Mouse (Mus musculus): ENCODE data around the gene Smad9.
"Not testable (repeated sequence)": the region's sequence is repeated elsewhere in the genome, so short reads cannot be mapped to it uniquely, and the experiment has no call there.

Gene Smad9

DNA sequence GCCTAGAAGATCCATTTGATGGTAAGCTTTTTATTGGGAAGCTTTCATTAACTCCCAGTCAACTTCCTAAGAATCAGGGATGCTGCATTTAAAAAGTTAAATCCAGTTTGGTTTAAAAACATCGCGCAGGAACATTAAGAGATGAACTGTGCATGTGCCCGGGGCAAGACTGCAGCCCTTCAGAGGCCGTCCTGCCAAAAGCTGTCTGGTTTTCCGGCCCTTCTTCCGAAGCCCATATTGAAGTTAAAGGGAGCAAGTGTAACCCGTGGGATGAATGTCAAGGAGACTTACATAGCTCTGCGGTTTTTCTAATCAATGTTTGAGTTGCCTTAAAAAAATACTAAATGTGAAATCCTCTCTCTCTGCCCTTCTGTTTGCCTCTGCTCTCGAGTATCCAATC lies 3.8 kb downstream of the Smad9 start:
- DNase-seq, result no peak

DNA sequence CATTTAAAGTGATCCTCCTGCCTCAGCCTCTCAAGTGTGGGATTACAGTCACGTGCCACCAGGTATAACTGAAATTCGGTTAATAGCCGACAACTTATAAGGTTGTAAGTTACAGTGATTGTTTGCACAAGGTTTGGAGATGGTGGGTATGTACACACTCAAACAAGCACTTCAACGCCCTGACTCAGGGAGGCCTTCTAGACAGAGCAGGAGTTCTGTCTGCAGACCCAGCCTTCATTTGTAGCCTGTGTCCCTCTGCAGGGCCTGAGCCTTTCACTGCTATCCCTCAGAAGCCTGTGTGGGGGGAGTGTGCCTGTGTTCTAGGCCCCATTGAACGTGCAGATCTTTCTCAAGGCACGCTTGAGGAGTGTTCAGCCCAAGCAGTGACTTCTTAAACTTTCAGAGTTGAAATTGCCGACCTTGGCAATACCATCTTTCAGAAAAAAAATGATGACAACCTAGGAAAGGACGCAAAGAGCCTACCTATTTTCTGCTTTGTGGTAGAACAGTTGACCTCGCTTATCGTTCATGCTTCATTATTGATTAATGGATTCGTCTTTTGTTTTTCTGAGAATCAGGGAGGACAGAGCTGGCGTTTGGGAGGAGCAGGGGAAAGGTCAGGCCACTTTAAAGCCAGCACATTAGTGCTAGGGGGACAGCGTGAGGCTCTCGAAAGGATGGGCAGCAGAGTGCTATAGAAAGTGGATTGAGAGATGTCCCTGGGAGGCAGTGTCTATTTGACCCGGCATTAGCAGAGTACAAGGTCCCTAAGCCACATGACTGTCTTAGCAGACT lies 5.1 kb downstream of the Smad9 start:
- DNase-seq, result no peak

DNA sequence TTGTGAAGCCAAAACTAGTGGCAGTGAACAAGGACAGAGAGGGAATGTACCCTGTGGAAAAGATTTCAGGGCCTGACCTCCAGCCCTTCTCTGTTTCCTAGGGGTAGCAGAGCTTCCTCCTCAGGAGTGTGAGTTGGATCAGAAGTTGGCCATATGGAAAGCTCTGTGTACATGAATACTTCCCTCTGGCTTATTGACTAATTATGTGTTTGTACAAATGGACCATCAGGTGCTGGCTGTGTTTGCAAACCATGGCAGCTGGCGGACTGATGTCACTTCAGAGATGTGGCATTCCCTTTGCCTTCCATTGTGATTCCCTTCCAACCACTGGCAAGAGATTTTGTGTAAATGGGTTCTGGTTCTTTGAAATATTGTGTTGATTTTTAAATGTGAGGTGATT lies 5.9 kb downstream of the Smad9 start:
- no peak for DNase-seq

DNA sequence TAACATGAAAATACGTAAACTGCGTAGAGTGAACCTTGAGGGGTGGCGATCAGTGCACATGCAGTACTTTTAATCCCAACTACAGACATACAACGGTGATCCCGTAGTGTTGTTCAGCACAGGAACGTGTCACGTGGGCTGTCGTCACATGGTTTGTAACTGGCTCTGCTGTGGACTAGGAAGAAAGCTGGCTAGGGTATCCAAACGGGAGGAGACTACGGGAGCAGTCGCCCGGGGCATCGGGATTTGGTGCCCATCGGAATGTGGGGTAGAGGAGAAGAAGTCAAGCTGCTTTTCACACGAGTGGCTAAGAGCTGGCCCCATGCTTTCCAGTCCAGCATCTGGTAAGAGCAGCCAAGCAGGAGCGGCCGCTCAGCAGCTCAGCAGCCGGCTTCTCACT lies 9.0 kb downstream of the Smad9 start:
- peak; percentile 48 for DNase-seq

DNA sequence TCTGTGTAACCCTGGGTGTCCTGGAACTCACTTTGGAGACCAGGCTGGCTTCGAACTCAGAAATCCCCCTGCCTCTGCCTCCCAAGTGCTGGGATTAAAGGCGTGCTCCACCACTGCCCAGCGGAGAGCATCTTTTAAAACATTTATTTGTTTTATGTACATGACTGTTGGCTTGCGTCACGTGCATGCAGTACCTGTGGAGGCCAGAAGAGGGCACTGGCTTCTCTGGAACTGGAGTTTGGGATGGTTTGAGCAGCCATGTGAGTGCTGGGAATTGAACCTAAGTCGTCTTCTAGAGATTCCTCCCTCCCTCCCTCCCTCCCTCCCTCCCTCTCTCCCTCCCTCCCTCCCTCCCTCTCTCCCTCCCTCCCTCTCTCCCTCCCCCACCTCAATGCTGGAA lies 10.1 kb downstream of the Smad9 start:
- not testable (repeated sequence) for DNase-seq

DNA sequence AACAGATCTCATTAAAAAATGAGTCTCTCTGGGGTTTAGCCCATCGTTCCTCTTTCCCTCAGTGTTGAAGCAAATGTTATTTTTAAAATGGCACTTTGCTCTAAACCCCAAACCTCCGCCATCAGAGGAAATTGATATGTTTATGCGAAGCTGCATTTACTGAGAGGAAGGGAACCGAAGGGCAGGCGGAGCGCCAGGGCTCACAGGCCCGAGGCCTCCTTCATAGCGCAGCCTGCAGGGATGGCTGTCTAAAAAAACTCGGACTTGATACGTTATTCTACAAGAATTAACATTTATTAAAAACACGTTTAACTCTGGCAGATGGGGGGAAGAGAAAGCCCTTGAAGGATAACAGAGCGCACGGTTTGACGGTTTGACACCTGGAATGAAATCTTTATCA lies 10.7 kb downstream of the Smad9 start:
- no peak for DNase-seq

DNA sequence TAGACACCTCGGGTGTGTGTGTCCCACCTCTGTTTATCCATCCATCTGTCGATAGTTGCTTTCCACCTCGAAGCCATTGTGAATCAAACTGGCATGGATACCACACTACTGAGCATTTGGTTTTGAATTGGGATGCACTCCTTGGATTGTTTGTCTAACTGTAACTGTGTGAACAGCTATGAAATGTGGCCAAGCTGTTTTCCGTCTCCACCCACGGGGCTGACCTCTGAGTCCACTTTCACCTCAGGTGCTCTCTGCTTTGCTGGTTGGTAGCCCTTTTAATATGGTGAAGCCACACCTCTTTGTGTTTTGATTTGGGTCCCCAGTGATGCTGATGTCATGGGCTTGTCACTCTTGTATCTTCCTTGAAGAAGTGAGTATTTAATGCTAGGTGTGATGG lies 11.4 kb downstream of the Smad9 start:
- no peak for DNase-seq

DNA sequence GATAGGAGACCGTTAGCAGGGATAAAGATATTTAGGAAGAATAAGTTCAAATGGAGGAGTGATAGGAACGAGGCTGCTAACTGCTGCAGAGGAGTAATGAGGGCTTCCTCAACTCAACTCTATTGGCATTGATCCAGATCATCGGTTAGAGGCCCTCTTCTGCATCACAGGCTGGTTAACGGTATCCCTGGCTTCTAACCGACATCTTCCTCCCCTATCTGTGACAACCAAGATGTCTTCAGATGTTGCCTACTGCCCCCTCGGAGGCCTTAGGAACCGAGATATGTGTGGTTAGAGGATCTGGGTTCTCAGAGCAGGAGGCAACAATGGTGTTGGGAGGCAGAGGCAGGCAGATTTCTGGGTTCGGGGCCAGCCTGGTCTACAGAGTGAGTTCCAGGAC lies 13.2 kb downstream of the Smad9 start:
- no peak for DNase-seq

DNA sequence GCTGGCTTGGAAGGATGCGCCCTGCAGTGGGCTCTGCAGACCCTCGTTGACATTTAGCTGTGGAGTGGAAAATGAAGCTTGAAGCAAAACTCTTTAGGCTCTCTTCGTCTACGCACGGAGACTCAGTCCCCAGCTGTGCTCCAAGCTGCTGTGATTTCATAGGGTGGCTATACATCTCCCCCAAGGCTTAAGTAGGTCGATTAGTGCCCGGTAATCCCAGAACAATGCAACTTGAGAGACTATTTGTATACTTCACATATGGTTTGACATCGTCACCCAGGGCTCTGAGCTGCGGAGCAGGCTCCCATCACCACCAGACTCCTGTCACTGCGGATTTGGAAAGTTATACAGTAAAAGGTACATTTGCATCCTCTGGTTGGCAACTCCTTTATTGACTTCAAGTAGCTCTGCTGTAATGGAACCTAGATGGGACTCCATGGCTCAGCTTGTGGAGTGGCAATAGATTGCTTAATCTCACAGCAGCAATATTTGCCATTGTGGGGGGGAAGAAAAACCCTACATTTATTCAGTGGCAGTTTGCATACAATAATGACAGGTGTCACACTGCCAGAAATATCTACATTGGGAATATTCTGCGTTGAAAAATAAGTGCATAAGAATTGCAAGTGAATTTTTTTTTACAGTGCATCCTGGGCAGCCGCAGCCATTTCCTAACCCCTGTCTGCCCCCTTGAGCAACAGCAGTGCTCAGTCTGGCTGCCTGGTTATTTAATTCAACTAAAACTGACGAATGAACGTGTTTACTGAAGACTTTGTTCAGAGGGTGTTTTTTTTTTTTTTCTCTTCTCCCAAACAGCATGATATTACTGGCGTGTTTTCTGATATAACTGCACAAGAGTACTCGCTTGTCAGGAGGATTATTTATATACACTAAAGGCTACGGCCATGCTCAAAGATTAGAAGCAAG lies 14.2 kb downstream of the Smad9 start:
- no peak for DNase-seq

DNA sequence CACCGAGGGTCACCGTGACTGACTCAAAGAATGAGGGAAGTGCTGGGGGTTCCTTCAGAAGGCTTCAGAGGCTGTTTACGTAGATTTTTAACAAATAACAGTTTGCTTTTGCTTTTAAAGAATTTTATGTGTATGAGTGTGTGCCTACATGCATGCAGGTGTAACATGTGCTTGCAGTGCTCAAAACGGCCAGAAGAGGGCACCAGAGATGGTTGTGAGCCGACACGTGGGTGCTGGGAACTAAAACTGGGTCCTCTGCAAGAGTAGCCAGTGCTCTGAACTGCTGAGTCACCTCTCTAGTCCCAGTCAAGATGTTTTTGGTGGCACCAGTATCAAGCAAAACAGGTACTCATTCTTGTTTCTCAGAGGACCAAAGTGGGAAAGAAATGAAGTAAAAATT lies 18.2 kb downstream of the Smad9 start:
- no peak for DNase-seq

DNA sequence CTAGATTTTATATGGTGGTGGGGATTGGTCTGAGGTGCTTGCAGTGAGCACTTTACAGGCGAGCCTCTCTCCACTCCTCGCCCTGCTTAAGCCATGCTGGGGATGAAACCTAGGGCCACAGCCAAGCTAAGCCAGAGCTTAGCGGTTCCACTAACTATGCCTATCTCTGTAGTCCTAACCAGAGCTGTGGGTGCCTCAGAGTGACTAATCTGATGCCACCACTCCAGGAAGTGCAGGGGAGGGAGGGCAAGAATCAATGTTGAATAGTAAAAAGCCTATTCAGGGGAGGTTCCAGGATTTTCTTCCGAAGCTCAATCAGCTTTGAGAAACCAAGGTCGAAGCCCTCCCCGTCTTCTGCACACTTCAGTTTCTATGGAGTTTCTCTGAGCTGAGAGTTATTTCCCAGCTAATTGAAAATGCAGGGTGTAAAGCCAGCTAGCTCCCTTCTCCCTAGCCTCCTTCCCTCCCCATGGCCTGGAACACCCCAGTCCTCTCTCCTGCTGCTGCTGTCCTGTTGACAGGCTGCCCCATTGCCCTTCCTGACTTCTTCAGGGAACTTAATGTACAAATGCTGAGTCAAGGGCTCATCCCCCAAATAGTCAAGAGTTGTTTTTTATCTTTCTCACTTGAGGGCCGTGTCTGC lies 20.7 kb downstream of the Smad9 start:
- DNase-seq, result no peak

DNA sequence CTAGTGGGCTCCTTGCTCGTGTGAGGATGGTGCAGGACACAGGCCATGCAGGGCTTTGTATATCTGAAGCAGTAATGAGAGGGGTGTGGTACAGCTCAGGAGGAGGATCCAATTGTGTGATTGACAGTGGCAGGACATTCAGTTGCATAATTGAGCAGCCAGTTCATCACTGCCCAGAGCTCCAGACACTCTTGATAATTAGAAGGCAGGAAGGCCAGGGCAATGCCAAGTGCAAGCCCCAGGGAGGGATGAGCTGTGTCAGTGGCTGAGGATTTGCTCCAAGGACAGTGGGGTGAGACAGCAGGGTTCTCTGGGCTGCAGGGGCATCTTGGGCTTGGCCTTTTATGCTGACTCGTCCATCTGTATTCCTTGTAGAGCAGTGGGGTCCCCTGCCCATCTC lies 35.2 kb downstream of the Smad9 start:
- no peak for DNase-seq

DNA sequence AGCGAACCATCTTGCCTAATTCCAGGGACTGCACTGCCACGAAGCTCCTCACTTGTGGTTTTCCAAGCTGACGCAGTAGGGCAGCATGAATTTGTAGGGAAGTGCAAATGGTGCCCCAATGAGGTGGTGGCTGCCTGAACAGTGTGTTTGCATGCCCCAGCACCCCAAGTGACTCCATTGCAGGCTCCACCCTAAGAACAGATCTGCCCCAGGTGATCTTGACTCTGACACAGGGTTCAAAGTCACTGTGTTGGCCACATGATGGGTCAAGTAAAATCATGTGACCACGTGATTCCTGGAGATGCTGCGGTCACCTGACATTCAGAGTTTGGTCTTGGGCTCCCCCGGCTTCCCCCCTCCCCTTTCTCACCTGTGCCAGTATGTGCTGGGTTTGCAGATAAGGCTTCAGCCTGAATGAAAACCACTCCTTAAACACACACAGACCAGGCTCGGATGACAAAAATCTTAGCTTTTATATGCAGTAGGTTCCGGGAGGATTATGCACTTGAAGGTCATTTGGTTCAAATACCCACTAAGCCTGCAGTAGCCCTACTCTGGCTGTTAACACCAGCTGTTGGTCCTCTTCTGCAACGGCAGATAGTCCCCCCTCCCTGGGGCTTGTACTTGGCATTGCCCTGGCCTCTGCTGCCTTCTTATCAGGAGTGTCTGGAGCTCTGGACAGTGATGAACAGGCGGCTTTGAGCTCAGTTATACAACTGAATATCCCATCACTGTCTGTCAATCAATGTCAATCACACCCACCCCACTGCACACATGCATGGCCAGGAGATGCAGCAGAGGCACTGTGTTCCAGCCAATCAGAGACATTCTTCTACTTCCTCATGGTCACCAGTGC lies 36.7 kb downstream of the Smad9 start:
- no peak for DNase-seq

DNA sequence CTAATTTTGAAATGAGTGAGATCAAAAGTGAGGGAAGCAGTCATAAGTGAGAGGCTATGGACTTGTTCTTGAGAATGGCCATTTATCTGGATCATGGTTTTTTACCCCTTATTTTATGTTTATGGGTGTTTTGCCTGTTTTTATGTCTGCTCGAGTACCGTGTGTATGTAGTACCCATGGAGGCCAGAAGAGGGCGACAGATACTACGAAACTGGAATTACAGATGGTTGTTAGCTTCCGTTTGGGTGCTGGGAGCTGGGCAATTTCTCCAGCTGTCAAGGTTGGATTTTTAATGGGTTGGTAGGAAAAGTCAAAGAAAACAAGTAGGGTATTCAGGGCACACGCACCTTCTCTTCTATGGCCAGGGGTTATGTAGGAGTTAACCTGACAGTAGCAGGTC lies 38.4 kb downstream of the Smad9 start:
- DNase-seq, result no peak

DNA sequence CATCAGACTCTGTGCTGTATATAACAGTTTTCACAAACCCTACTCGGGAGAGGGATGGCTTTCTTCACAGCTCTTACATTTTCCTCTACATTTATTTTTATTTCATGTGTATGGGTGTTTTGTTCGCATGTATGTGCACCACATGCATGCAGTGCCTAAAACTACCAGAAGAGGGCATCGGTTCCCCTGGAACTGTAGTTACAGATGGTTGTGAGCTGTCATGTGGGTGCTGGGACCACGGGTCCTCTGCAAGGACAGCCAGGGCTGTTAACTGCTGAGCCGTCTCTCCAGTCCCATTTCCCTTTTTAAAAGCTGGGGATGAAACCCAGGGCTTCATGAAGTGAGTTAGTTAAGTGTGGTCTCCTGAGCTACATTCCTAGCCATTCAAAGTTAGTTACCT lies 40.0 kb downstream of the Smad9 start:
- DNase-seq, result no peak

DNA sequence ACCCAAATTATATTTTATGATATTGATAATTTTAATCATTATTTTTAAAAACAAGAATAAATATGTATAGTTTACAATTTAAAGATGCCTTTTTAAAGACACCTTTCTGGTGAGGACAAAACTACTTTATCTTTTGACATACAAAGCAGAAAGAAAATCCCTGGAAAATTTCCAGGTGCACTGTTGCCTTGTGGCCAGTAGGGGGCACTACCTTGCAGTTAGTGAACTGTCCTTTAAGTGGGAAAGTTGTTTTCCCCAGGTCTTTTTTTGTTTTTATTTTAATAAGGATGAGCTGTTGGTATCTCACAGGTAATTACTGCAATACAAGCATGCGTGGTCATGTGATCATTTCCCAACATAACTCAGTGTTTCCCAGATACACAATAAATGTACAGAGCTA lies 40.4 kb downstream of the Smad9 start:
- DNase-seq, result no peak

DNA sequence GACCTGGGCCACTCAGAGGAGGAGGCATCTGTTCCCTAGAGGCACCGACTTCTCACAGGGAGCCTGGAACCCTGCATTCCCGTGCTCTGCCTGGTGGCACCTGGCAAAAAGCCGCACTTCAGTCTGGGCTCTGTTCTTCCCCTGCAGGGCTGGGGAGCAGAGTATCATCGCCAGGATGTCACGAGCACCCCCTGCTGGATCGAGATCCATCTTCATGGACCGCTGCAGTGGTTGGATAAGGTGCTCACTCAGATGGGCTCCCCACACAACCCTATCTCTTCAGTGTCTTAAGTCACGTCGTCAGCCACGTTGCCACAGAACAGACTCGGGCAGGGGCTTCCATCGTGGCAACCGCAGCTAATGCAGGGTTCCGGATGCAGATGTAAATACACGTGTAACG lies 41.8 kb downstream of the Smad9 start:
- peak; percentile 28 for DNase-seq

DNA sequence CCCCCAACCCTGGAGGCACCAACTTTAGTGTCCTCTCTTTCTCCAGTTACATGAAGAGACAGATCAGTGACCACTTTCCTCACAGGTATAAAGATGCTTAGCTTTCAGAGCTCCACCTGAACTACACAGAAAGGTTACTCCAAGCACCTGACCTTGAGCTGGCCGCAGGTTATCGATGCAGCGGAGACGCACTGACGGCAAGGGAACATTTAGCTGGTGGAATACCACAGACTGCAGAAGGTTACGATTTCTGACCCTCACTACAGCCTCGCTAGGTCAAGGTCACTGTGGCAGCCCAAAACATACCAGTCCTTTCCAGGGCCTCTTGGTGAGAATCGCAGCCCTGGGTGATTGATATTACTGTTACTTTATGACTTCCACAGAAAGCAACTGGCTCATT lies 48.3 kb downstream of the Smad9 start:
- DNase-seq, result no peak

DNA sequence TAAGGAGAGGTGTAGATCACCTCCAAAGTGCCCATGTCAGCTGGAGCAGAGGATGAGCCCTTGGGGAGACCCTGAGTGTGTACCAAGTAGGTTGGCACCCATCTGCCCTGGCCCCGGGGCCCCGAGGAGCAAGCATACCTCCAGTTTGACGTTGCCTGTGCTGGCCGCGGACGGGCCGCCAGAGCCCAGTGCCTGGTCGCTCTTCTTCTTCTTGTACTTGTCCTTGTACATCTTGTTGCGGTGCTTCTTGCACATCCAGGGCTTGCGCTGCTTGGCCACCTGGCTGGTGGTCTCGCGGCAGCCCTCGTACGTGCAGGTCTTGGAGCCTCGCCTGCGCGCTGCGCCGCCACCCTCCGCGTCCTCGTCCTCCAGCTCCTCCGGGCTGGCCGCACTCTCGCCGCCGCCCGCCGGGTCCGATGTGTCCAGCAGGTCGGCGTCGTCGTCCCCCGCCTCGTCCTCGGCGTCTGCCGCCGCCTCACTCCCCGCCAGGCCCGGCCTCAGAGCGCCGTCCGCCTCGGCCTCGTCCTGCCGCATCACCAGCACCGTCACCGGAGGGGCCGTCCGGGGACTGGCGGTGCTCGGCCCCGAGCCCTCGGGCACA lies 51.8 kb downstream of the Smad9 start:
- DNase-seq, result no peak

DNA sequence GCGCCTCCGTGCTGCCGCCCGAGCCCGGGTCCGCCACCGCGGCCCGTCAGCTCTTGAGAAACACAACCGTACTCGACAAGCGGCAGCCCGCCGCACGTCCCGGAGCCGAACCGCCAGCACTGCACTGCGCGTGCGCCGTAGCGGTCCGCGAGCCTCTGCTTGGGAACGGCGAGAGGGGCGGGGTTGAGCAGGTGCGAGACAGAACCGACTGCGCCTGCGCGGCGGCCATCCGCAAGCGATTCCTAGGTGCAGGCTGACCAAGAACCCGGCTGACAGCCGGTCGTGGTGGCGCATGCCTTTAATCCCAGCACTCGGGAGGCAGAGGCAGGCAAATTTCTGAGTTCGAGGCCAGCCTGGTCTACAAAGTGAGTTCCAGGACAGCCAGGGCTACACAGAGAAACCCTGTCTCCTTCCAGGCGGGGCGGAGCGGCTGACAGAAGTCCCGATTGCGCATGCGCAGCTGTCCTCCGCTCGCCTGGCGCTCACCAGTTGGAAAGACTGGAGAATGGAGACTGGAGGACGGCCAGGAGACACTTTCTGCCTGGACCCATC lies 52.4 kb downstream of the Smad9 start, which contains the start of gene Rfxap:
TSS of gene Rfxap (minus strand) at position 126 of the 552 bp plus-strand sequence.
- peak; percentile 94 for DNase-seq

DNA sequence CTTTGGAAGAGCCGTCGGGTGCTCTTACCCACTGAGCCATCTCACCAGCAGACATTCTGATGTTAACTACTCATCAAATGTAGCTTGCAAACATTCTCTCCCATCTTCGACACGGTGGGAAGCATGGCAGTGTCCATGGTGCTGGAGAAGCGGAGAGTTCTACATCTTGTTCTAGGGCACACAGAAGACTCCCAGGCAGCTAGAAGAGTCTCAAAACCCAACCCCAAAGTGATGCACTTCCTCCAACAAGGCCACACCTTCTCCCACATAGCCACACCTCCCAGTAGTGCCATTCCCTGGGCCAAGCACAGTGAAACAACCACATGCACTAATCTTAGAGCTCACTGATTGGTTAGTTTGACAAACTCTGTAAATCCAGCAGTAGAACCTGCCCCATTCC lies 53.7 kb downstream of the Smad9 start:
- no peak for DNase-seq

DNA sequence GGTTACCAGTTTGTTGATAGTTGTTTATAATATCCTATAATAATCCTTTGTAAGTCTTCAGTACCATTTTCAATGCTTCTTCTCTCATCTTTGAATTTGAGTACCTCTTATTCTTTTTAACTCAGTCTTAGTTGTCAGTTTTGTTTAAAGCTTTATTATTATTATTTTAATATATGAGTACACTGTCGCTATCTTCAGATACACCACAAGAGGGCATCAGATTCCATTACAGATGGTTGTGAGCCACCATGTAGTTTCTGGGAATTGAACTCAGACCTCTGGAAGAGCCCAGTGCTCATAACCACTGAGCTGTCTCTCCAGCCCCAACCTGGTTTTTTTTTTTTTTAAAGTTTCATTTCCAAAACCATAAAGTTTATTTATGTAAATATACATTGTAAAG lies 56.2 kb downstream of the Smad9 start:
- no peak for DNase-seq
